Mouse (Mus musculus): Measurements from ENCODE around the gene Pdhx.

Gene Pdhx

GRCm38 (mm10) chr2:103062865-103063264, 10.4 kb downstream of the Pdhx start:
- DNase-seq (ENCODE audit: low read depth, low spot score), result no peak

GRCm38 (mm10) chr2:103058266-103058665, 15.0 kb downstream of the Pdhx start:
- no peak for DNase-seq (ENCODE audit: low read depth, low spot score)

GRCm38 (mm10) chr2:103055820-103056219, 17.5 kb downstream of the Pdhx start:
- DNase-seq (ENCODE audit: low read depth, low spot score), result no peak

GRCm38 (mm10) chr2:103051937-103052893, 21.1 kb downstream of the Pdhx start:
- DNase-seq (ENCODE audit: low read depth, low spot score), result no peak

GRCm38 (mm10) chr2:103045286-103045685, 28.0 kb downstream of the Pdhx start:
- no peak for DNase-seq (ENCODE audit: low read depth, low spot score)

- no peak for DNase-seq (ENCODE audit: low read depth, low spot score)
These were observed 32.4 kb downstream of the Pdhx start for GRCm38 (mm10) chr2:103040896-103041295.

GRCm38 (mm10) chr2:103037831-103038230, 35.5 kb downstream of the Pdhx start:
- DNase-seq (ENCODE audit: low read depth, low spot score), result no peak

GRCm38 (mm10) chr2:103022728-103023127, 50.6 kb downstream of the Pdhx start:
- DNase-seq (ENCODE audit: low read depth, low spot score), result no peak

GRCm38 (mm10) chr2:103020191-103020987, 52.9 kb downstream of the Pdhx start:
- DNase-seq (ENCODE audit: low read depth, low spot score), result no peak

- DNase-seq (ENCODE audit: low read depth, low spot score), result no peak
These were observed 54.4 kb downstream of the Pdhx start for GRCm38 (mm10) chr2:103018817-103019494.

- DNase-seq (ENCODE audit: low read depth, low spot score), result peak; percentile 4
These were observed 55.9 kb downstream of the Pdhx start for GRCm38 (mm10) chr2:103017391-103017824.

- DNase-seq (ENCODE audit: low read depth, low spot score), result no peak
These were observed 57.2 kb downstream of the Pdhx start for GRCm38 (mm10) chr2:103016089-103016488.

- DNase-seq (ENCODE audit: low read depth, low spot score), result no peak
These were observed 60.3 kb downstream of the Pdhx start for GRCm38 (mm10) chr2:103012782-103013575.

GRCm38 (mm10) chr2:103008221-103008620, 65.1 kb downstream of the Pdhx start:
- no peak for DNase-seq (ENCODE audit: low read depth, low spot score)

GRCm38 (mm10) chr2:103004599-103004998, 68.7 kb downstream of the Pdhx start:
- no peak for DNase-seq (ENCODE audit: low read depth, low spot score)

GRCm38 (mm10) chr2:102999153-102999575, 74.1 kb downstream of the Pdhx start:
- DNase-seq (ENCODE audit: low read depth, low spot score), result no peak

GRCm38 (mm10) chr2:102998356-102998755, 75.0 kb downstream of the Pdhx start:
- DNase-seq (ENCODE audit: low read depth, low spot score), result no peak

GRCm38 (mm10) chr2:102997874-102998273, 75.4 kb downstream of the Pdhx start:
- DNase-seq (ENCODE audit: low read depth, low spot score), result no peak

GRCm38 (mm10) chr2:102993841-102994607, 79.3 kb downstream of the Pdhx start:
- DNase-seq (ENCODE audit: low read depth, low spot score), result no peak

GRCm38 (mm10) chr2:102992405-102992804, 80.9 kb downstream of the Pdhx start:
- DNase-seq (ENCODE audit: low read depth, low spot score), result no peak

All from c-Kit-negative CD71-positive TER-119-positive erythroid progenitor cells, embryonic 14.5 days (primary cell).